Mouse (Mus musculus) mouse trophoblast stem cell (cell line): ENCODE data around the gene Trappc1.

ENCODE experiments used
- in situ Hi-C, 2 experiments: fragments of 300-500 bp; cut with MseI, MboI; formaldehyde crosslinking; loops; 2 replicates in 1 of 2; 3 replicates in 1 of 2; pipeline ENCODE4 v1.15.1; 2025

The Trappc1 gene

DNA sequence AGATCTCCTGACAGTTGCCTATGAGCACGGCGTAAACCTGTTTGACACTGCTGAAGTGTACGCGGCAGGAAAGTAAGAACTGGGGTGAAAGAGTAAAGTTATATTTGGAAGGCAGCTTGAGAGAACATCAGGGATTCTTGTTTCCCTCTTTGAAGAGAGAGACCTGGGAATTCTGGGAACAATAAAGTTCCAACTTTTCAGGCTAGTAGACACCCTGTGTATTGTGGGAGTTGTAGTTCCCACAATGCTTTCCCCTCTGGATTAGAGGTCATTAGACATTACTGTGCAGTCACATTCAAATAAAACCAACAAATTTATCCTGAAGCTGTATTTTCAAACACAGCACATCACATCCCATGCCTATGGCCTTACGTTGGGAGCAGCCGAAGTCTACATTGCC is 4.7 kb downstream of the Trappc1 start:
- in situ Hi-C loops = no loop called here

DNA sequence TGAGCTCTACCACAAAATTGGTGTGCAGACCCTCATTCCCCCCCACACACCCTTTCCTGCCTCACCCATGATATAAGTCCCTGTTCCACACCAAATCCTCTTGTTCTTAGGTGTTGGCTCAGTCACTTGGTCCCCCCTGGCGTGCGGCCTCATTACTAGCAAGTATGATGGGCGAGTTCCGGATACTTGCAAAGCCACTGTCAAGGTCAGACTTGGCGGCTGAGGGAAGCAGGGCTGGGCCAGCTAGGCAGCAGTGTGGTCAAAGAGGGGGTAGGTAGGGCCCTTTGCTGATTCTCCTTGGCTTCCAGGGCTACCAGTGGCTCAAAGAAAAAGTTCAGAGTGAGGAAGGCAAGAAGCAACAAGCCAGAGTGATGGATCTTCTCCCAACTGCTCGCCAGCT is 7.4 kb downstream of the Trappc1 start:
- in situ Hi-C loops = no loop called here

DNA sequence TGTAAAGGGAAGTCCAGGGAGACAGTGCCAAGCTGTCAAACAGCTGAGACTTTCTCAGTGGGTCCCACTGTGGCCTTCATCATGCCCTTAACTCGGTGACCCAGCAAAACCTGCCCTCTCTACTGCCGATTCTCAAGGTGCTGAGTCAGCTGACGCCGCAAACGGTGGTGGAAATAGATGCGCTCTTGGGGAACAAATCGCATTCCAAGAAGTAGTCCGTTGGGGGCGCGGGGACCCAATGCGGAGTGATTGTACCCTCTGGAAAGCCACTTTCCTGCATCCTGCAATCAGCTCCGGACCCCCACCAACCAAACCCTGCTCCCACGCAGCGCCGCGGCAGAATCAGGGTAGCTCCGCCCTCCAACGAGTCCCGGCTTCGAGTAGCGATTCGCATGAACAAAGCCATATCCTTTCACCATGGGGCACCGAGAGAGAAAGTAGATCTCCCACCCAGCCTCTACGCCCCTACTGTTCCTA is 8.2 kb downstream of the Trappc1 start:
- in situ Hi-C loops = no loop called here

DNA sequence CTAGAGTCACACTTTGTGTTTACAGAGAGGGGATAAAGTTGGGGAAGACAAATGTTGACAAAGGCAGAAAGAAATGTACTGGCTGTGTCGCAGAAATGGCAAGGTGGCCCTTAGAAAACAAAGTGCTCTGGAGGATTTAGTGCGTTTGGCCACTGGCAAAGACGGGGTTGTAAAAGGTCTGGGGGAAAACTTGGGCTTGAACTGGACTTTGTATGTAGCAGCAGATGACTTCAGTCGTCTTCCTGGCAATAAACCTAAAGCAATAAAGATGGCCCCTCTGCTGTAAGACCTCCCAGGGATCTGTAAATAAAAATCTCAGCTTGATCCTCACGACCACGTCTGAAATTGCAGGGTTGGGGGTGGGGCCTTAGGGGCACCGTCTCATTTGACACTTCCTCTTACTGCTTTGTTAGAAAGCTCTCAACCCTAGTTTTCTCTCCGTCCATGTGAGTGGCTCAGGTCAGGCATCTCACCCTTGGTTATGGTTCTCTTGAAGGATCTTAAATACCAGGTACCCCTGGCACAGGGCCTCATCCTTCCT is 9.0 kb downstream of the Trappc1 start:
- in situ Hi-C loops = no loop called here

DNA sequence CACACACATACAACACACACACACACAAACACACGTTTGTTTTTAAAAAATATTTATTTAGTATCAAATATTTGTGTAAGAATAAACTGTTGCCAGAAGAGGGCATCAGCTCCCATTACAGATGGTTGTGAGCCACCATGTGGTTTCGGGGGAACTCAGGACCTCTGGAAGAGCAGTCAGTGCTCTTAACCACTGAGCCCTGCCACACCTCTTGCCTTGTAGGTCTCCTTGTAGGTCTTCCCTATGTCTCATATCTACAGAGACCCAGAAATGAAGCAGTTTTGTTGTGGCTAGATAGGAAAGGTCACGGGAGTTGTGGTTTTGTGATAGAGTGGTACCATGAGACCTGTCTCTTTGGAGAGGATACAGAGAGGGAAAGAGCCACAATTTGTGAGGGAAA is 10.1 kb downstream of the Trappc1 start:
- in situ Hi-C loops = no loop called here

DNA sequence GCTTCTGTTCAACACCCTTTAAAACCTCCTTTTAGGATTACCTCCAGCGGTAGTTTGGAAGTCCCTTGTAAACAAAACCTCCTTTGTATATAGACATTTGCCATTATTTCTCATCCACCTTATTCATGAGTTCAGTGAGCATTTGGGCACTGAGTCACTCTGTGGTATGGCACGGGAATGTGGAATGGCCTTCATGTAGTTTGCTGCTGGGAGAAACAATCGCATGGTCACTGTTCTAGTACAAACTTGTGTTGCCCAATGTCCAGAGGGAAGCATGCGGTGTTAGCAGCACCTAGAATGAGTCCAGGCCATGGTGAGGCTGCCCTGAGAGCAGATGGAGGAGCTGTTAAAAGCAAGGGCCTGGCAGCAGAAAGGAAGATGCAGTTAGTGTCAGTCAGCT is 11.0 kb downstream of the Trappc1 start:
- in situ Hi-C loops = no loop called here

DNA sequence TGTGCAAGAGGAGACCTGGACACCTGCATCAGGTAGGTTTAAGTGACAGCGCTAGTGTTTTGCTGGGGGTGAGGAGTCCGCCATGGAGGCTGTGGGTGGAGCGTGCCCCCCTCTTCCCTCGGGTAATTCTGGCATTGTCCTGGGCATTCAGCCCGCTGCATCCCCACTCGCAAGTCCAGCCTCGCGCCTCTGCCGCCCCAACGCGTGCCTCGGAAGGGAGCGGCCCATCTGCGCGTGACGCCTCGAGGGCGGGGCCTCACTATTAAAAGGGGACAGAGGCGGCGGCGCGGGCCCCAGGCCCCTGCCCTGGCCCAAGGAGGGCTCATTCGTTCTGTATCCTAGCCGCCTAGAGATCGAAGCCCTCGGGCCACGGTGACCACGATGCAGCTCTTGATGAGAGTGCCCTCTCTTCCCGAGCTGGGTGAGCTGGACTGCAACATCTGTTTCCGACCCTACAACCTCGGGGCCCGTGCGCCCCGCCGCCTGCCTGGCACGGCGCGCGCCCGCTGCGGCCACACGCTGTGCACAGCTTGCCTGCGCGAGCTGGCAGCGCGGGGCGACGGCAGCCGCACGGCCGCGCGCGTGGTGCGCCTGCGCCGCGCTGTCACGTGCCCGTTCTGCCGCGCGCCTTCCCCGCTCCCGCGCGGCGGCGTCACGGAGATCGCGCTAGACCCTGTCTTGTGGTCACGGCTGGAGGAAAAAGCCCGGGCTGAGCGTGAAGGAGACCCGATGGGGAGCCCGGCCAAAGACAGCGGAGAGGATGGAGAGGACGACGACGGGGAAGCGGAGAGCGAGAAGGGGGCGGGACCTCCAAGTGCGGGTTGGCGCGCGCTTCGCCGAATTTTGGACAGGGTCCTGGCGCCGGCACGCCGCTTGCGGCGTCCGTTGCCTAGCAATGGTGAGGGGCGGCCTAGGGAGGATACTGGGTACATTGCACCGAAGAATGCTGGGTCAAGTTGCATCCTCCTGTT is 16.7 kb downstream of the Trappc1 start, which contains the start of gene Rnf227:
Gene Rnf227, plus strand, starts transcription at position 301 of the 971 bp plus-strand sequence.
- in situ Hi-C loops = no loop called here

DNA sequence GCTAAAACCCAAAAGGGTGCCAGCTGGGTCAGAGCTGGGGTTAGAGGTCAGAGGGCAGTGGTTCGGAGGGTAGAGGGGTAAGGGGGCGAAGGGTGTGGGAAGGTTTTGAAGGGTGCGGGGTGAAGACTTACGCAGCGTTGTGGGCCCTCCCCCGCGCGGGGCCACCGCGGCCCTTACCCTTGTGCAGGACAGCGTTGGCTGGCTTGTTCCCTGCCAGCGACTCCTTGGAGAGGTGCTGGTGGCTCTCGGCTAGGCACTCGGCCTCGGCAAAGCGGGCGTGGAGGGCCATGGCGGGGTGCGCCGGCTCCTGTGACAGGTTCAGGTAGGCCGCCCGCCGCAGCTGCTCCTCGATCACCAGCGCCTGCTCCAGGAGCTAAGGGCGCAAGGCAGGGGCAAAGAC is 22.7 kb downstream of the Trappc1 start:
- in situ Hi-C loops = no loop called here

DNA sequence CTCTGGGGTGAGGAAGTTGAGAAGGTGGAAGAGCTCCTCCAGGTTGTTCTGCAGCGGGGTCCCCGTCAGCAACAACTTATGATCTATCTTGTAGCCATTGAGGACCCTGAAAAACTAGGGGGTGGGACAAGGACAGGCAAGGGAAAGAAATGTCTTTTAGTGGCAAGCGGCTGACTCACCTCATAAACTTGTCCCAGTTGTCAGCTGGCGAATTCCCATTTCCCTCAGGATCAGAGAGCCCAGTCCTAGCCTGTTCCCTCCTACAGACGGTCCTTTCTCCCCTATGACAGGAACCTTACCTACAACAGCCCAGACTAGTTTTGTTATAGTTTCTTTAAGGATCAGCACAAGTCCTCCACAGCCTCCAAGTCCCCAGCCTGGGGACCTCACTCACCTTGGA is 32.8 kb downstream of the Trappc1 start:
- in situ Hi-C loops = no loop called here

DNA sequence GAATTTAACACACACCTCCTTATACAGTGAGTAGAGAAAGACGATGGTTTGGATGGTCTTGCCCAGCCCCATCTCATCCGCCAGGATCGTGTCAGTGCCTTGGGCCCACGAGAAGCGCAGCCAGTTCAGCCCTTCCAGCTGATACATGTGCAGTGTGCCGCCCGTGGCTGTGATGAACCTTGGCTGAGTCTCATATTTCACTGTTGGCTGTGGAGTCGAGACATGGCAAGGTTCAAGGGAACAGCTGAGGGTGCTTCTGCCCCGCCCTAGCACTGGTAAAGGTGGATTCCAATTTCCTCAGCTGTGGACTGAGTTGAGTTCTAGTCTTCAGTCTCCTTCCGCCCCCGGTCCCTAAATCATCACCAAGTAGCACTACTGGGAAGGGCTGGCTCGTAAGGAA is 33.9 kb downstream of the Trappc1 start:
- in situ Hi-C loops = no loop called here

DNA sequence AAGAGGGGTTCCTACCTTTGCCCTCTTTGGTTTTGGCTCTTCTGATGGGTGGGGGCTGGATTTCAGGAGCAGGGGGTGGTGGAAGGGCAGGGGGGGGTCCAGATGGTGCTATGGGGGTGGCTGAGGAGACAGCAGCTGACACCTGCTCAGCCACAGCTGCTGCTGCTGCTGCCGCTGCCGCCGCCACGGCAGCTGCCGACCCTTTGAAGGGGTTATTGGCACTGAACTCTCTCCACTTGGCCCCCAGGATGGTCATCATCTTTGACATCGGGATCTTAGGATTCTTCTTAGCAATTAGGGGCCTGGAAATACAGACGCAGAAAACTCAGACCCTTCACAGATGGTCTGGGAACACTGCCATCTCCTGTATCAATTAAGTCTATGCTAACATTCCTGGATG is 38.2 kb downstream of the Trappc1 start:
- in situ Hi-C loops = no loop called here

DNA sequence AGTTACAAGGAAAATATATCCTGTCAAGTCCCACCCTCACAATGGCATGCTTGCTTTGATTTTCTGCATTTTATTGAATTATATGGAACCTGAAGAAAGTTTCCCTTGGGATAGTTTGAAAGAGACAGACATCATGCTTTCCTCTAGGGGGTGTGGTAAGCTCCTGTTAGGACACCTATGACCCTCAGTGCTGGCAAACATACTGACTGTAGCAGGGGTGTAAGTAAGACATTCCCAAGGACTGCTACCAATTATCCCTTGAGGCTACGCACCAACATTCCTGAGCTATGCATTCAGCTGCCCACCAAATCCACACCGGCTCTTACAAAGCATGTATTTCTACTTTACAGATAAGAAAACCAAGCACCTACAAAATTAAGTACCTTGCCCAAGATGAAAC is 38.7 kb downstream of the Trappc1 start:
- in situ Hi-C loops = no loop called here

DNA sequence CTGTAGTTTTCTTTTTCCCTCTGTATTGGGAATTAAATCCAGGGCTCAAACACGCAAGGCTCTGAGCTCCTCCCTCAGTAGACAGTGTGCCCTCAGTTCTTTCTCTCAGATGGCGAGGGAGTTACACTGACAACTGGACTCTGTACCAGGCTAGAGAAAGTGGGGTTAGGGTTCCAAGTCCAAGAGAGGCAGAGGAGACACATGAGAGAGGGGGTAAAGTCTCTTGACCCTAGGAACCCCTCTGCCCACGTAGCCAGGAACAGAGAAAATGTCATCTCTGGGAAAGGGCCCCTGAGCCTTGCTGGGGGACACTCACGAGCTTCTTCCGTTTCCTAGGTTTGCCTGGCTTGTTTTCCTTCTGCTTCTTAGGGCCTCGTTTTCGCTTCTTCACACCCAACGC is 40.6 kb downstream of the Trappc1 start:
- in situ Hi-C loops = no loop called here

DNA sequence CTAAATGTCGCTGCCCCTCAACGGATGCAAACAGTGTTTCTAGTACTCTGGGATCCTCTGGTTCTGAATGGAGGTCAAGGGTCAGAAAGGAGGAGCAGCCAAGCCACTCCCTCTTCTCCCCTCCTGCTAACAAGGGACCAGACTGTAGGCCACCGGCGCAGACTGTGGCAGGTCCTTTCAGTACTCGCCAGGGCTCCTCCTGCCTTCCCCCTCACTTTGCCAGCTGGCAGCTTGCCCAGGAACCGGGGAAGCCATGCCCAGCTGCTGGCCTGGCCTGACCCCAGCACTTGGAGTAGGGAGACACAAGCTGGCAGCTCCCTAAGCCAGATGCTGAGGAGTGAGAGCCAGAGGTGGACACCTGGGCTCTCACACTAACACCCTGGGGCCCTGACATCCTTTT is 41.1 kb downstream of the Trappc1 start:
- in situ Hi-C loops = no loop called here

DNA sequence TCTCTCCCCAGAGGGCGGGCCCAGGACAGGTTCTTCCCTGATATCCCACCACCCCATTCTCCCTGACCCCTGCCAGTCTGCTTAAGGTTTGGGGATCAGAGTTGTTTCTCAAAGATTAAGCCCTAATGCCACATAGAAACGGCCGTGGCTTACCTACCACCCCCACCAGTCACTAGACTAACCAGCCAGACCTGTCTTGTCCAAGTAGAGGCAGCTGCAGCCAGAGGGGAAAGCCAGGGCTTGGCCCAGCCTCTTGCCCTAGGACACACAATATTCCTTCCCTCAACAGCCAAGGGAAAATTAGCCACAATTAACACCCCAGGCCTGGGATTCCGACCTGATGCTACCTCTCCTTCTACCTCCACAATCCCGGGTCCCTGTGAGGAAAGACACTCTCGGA is 41.9 kb downstream of the Trappc1 start:
- in situ Hi-C loops = no loop called here

DNA sequence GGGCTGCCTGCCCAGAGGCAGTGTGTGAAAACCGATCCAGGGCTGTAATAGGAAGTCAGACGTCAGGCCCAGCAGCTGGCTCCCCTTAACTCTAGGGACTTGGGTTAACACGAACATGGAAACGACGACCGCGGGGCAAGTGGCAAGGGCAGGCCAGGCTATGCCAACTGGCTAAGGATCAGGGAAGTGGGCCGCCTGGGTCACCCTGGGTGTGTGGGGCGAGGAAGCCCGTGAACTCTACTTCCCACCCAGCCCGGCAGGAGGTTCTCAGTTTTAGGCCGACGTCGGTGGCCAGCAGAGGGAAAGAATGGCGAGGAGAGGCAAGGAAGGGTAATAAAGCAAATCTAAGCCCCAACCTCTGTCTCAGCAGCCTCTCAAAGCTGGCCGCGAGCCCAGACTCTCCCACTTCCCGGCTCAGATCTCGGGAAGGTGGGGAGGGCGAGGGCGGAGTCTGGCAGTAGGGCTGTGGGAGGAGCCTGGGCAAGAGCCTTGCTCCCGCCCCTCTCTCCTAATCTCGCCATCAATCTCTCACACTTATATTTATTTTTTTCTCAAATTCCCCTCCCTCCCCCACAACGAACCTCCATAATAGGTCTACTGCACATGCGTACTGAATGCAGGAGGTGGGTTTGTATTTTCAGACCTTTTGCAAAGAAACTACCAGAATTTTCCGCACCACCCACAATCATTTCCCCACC is 42.5 kb downstream of the Trappc1 start:
- in situ Hi-C loops = no loop called here

DNA sequence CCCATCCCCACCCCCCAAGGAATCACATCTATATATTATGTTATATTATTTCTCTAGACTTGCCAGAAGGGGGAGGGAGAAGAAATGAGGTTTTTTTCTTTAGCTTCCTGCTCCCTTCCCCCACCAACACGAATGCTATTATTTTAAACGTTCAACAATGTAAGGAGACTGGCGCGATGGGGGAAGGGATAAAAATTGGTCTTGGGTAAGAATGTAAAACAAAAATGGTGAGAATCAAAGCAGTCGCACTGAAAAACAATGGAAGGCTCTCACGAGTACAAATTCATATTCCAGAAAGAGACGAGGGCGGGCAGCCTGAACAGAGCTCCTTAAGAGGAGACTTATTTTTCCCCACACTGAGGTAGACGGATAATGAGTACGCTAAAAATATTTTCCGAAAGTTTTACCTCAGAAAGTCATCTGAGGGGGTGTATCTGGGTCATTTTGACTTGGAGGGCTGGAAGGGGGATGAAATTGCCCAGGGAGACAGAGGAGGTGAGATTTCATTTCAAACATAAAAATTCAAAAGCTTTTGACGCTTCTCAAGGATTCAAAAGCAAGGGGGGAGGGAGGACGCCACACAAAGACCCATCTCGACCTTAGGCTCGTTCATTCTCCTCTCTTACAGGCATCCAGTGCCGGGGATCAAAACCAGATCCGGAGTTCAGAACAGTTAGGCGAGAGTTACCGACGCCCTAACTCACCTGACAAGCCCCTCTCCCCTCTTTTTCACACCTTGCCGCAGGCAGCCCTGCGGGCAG is 43.3 kb downstream of the Trappc1 start:
- in situ Hi-C loops = no loop called here

DNA sequence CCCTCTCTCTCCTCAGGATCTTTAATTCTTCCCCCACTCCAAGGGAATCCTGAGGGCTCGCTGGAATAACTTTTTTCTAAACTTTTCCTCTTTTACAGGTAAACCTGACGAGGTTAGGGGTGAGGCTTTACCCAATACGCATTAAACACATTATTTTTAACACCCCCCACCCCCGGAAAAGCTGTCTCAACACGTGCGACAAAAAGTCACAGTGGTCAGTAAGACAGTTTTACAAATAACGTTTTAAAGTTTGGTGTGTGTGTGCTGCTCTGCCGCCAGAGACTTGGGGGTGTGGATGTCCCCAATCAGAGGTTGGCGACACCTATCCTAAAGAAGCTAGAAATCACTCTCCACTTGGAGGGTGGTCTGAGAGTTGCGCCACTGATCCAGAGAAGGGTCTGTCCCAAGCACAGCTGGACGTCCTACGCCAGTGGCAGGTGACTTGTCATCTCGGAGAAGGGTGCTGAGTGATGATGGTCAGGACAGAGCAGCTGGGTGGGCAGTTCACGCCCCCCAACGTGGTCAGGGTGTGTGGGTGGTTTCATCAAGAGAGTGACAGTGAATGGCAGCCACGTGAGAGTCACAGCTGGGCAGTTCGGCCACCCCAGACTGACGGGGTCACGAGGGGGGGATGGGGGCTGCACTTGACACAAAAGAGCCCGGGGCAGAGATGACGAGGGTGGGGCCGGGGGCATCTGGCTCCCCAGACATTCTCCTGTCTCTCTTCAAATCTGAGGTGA is 44.0 kb downstream of the Trappc1 start:
- in situ Hi-C loops = no loop called here

DNA sequence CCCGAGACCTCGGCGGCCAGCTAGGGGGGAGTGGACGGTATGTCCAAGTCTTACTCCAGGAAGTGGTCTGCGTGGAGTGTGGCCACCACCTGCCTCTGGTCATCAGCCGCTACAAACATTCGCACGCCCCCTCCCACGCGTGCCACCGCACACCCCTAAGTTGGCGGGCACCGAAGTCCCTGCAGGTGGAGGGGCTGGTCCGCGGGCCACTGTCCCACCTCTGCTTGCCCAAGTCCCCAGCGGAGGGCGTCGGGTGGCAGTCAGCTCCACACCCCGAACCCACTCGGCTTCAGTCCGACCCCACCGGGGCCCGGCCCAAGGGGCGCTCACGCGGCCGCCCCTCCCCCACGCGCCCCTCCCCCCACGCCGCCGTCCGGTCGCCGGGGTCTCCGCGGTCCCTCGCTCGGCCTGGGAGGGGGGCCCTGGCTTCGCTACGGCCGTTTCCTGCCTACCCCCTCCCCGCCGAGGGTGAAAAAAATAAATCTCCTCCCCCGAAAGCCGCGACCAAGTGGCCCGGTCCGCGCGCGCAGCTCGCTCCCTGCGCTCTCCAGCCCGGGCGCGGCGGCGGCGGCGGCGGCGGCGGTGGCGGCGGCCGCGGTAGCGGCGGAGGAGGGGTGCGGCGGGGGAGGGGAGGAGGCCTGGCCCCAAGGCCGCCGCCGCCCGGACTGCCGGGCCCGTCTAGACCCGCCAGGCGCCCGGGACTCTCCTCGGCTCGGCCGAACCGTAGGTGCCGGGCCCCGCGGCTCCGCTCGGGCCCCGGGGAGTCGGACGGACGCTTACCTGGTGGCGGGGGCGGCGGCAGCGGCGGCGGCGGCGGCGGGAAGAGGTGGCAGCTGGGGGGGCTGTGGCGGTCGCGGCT is 44.8 kb downstream of the Trappc1 start:
- in situ Hi-C loops = no loop called here
